Mouse (Mus musculus) spleen, postnatal 36 days (tissue): ENCODE results near the gene Polr2e.

ENCODE experiments used
- DNase-seq, 2 experiments: peaks; one replicate each; pipeline ENCODE4 v3.0.0; 2022; ENCODE audit warnings: low spot score in 2 of 2, mixed read lengths in 1 of 2

Polr2e gene

DNA sequence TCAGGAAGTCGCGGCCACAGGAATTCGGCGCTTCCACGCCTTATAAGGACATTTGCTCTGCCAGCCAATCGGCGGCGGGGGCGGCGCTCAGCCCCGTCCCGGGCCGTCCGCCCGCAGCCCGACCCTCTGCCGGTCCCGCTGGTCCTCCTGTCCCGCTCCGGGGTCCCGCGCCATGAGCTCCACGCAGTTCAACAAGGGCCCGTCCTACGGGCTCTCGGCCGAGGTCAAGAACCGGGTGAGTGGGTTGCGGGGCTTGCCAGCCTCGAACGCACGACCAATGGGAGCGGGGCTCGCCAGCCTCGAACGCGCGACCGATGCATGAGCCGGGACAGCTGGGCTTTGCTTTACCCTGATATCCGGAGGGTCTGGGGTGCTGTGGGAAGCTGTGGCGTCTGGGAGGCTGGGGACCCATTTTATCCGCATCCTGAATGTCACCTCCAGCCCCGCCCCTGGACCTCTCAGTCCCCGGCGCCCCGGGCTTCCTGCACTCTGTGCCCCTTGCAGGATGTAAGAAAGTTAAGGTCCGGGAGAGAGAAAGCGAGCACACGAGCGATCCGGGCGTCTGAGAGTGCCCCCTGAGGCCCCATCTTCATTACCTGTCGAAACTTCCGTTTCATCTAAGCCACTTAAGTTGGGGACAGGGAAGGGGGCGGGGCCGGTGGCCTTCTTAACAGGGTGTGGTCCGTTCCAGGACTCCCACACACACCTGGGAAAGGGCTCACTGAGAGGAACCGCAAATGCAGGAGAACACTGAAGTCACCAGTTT, 50.9 kb downstream of the Polr2e start, which contains the start of gene Cnn2:
Gene Cnn2 (plus strand): TSS at position 79 of the 766 bp plus-strand sequence.
- DNase-seq, result peak; percentile 75 to 76

DNA sequence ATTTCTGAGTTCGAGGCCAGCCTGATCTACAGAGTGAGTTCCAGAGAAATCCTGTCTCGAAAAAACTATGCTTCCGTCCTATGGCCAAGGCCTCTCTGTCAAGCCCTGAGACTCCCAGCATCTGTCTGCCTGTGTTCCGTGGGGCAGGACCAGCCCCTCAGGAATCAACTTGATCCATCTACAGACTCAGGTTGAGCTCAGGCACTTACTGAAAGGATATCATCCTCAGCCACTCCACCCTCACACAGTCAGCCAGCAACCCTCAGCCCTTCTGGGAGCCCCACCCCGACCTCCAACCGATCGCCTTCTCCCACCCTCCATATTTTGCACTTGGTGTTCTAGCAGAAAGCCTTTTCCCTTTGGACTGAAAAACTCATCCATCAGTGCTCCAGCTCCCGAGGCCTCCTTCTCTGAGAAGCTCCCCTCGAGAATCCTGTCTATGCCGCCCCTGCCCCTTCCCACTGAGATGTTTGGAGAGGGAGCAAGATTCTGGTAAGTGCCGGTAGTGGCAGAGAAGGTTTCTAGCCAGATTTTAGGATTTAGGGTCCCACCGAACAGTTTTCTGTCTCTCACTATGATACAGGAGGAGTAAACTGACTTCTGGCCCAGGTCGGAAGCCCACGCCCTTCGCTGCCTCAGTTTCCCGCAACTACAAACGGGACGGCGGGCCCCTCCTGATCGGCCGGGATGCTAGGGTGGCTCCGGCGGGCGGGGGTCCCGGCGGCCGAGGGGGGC, 51.7 kb downstream of the Polr2e start:
- DNase-seq, result no peak

GRCm38 (mm10) chr10:79986963-79987362, 52.6 kb downstream of the Polr2e start:
- peak; percentile 91 to 93 for DNase-seq

GRCm38 (mm10) chr10:79986232-79986878, 53.2 kb downstream of the Polr2e start:
- DNase-seq, result peak in 1 of 2 experiments; percentile 53
